Comparison of ENCODE assay signal across 8 mouse cellular contexts in the genomic region with DNA sequence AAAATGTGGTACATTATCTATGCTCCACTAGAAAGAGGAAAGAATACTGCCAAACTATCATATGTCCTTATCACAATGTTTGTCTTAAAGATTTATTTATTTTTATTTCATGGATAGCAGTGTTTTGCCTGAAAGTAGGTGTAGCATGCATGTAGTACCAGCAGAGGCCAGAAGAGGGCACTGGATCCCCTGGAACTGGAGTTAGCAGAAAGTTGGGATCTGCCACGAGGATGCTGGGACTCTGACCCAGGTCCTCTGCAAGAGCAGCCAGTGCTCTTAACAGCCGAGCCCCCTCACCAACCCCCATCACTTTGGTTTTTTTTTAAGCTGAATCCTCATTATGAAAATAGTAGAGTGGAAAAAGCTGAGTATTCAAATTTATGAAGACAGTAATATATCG. TPM values are rescaled to one million over a fixed set of nuclear protein-coding genes. Genes with fewer than 3 reads are reported as not detected.
A peak's percentile ranks its signal among the peaks of the same experiment; 100 is the strongest.
DNase-seq lines count a peak whose midpoint lies in the region; ATAC-seq and TF ChIP-seq lines count a peak whose summit lies in the region.

No protein-coding gene starts in this region.

- H3K27me3 ChIP-seq in intestine, postnatal 0 days (replicated peaks; ENCODE audit: control insufficient read depth, insufficient read depth, low read length): no peaks in the 10 kb centered on the region
- no peaks in the 10 kb centered on the region for H3K27me3 ChIP-seq in intestine, embryonic 16.5 days (replicated peaks; ENCODE audit: control insufficient read depth, insufficient read depth, low read length)
- no peaks in the 10 kb centered on the region for H3K27me3 ChIP-seq in CH12.LX (replicated peaks)
- H3K27me3 ChIP-seq in hindbrain, embryonic 13.5 days: no peaks in the 10 kb centered on the region

- no peak overlapping the region for H3K4me3 ChIP-seq in intestine, postnatal 0 days (ENCODE audit: low read depth, low read length)
- no peak overlapping the region for H3K4me3 ChIP-seq in intestine, embryonic 16.5 days (ENCODE audit: low read length)
- no peak overlapping the region for H3K4me3 ChIP-seq in CH12.LX (replicated peaks in 1 of 3; ENCODE audit: low read depth in 2 of 3, low read length in 2 of 3, poor library complexity in 1 of 3)
- no peak overlapping the region for H3K4me3 ChIP-seq in hindbrain, embryonic 13.5 days

- H3K36me3 ChIP-seq in intestine, postnatal 0 days (ENCODE audit: control insufficient read depth, insufficient read depth): no peaks in the 10 kb centered on the region
- H3K36me3 ChIP-seq in intestine, embryonic 16.5 days (ENCODE audit: control insufficient read depth, insufficient read depth, low read length): no peaks in the 10 kb centered on the region
- no peaks in the 10 kb centered on the region for H3K36me3 ChIP-seq in CH12.LX (replicated peaks in 1 of 2; ENCODE audit: control insufficient read depth in 1 of 2, insufficient read depth in 1 of 2, low read length in 1 of 2)
- H3K36me3 ChIP-seq in hindbrain, embryonic 13.5 days: no peaks in the 10 kb centered on the region

- WGBS in intestine, postnatal 0 days: 86% methylated on average over 3 of the region's 3 CpGs
- 82% methylated on average over 3 of the region's 3 CpGs for WGBS in intestine, embryonic 16.5 days
- WGBS in hindbrain, embryonic 13.5 days: 79% methylated on average over 3 of the region's 3 CpGs

- TF ChIP-seq RAD21 in CH12.LX (IDR thresholded peaks at IDR 0.05; ENCODE audit: low read depth, low read length): peak; percentile 6

- no peak overlapping the region for H3K4me2 ChIP-seq in intestine, postnatal 0 days (replicated peaks; ENCODE audit: low read depth)
- H3K4me2 ChIP-seq in intestine, embryonic 16.5 days (ENCODE audit: low read depth, low read length): no peak overlapping the region
- no peak overlapping the region for H3K4me2 ChIP-seq in CH12.LX (ENCODE audit: insufficient read depth, low read depth, poor library complexity, severe bottlenecking)
- no peak overlapping the region for H3K4me2 ChIP-seq in hindbrain, embryonic 13.5 days

- TF ChIP-seq CTCF in intestine, postnatal 0 days (IDR thresholded peaks at IDR 0.05; ENCODE audit: low read depth): peak; percentile 74
- peak; percentile 35 to 55; a peak in 3 of 4 replicates for TF ChIP-seq CTCF in CH12.LX (conservative IDR thresholded peaks at IDR 0.05 in 1 of 2, IDR thresholded peaks at IDR 0.05 in 1 of 2; ENCODE audit: low read depth in 2 of 2, low read length in 2 of 2)

- H3K4me1 ChIP-seq in intestine, postnatal 0 days (replicated peaks; ENCODE audit: control insufficient read depth, insufficient read depth, low read length): no peaks in the 10 kb centered on the region
- 0 out of 2 replicates have a peak, but pooled peaks cover 2% of the 10 kb centered on the region for H3K4me1 ChIP-seq in intestine, embryonic 16.5 days (ENCODE audit: control insufficient read depth, insufficient read depth, low read length)
- no peaks in the 10 kb centered on the region for H3K4me1 ChIP-seq in CH12.LX (ENCODE audit: control insufficient read depth in 1 of 2, insufficient read depth in 2 of 2)
- 0 out of 2 replicates have a peak, but pooled peaks cover 5% of the 10 kb centered on the region for H3K4me1 ChIP-seq in hindbrain, embryonic 13.5 days (replicated peaks)

- no peaks in the 10 kb centered on the region for H3K79me2 ChIP-seq in CH12.LX (replicated peaks; ENCODE audit: control insufficient read depth, extremely low read depth, insufficient read depth, poor library complexity, severe bottlenecking)

- H3K27ac ChIP-seq in intestine, postnatal 0 days (ENCODE audit: low read depth, low read length): no peak overlapping the region
- no peak overlapping the region for H3K27ac ChIP-seq in intestine, embryonic 16.5 days (ENCODE audit: low read length)
- no peak overlapping the region for H3K27ac ChIP-seq in CH12.LX (ENCODE audit: insufficient read depth, low read depth)
- no peak overlapping the region for H3K27ac ChIP-seq in hindbrain, embryonic 13.5 days

- in situ Hi-C loops in CH12.LX (cut with MboI; ENCODE audit: low pct_ligation_motif_present, low pct_unique_long_range_greater_than_20kb, low sequenced_read_pairs): loop anchor here (25.0 kb wide), 1 partner anchor 599 kb away; no protein-coding TSS in a partner anchor

- dilution Hi-C loops in CH12.LX (cut with MboI; ENCODE audit: extremely low pct_ligation_motif_present, extremely low pct_unique_long_range_greater_than_20kb, low sequenced_read_pairs): no loop called here

- H3K9me3 ChIP-seq in intestine, postnatal 0 days (ENCODE audit: control insufficient read depth): no peaks in the 10 kb centered on the region
- H3K9me3 ChIP-seq in intestine, embryonic 16.5 days (ENCODE audit: control insufficient read depth, low read length): no peaks in the 10 kb centered on the region
- peaks cover 2% of the 10 kb centered on the region for H3K9me3 ChIP-seq in CH12.LX (replicated peaks; ENCODE audit: low read length)
- H3K9me3 ChIP-seq in hindbrain, embryonic 13.5 days: no peaks in the 10 kb centered on the region

- DNase-seq in CH12.LX (ENCODE audit: extremely low read depth): no peak
- DNase-seq in adipocyte (ENCODE audit: low spot score): peak; percentile 16
- no peak for DNase-seq in spleen, postnatal 36 days (ENCODE audit: low spot score in 2 of 2)
- no peak for DNase-seq in layer of hippocampus, postnatal 14 days (ENCODE audit: low spot score in 2 of 2)

- no peak for TF ChIP-seq POLR2A in CH12.LX (IDR thresholded peaks at IDR 0.05; ENCODE audit: low read depth, low read length)

- ATAC-seq in intestine, postnatal 0 days: no peak
- no peak for ATAC-seq in intestine, embryonic 16.5 days
- 0 out of 2 replicates have a peak, but pooled peaks have one; percentile 29 for ATAC-seq in megakaryocyte progenitor cell, adult 5-6 weeks (replicated peaks; ENCODE audit: poor library complexity)
- ATAC-seq in hindbrain, embryonic 13.5 days (ENCODE audit: low FRiP score): no peak

- no peak overlapping the region for H3K9ac ChIP-seq in intestine, postnatal 0 days (ENCODE audit: low read depth, low read length)
- H3K9ac ChIP-seq in intestine, embryonic 16.5 days (ENCODE audit: low read depth, low read length): no peak overlapping the region
- no peak overlapping the region for H3K9ac ChIP-seq in CH12.LX (ENCODE audit: insufficient read depth, low read depth)
- no peak overlapping the region for H3K9ac ChIP-seq in hindbrain, embryonic 13.5 days

- no peak for TF ChIP-seq EP300 in CH12.LX (IDR thresholded peaks at IDR 0.05; ENCODE audit: low read length)

TF ChIP-seq in CH12.LX, 34 proteins besides CTCF, POLR2A, EP300 and RAD21:
- no peak for TF ChIP-seq KAT2A (IDR thresholded peaks at IDR 0.05; ENCODE audit: insufficient replicate concordance, low read length)
- TF ChIP-seq USF2 (conservative IDR thresholded peaks at IDR 0.05; ENCODE audit: low read depth, low read length): no peak
- no peak for TF ChIP-seq JUND (conservative IDR thresholded peaks at IDR 0.05; ENCODE audit: low read depth, low read length)
- no peak for TF ChIP-seq NRF1 (IDR thresholded peaks at IDR 0.05; ENCODE audit: low read depth, low read length)
- no peak for TF ChIP-seq MXI1 (IDR thresholded peaks at IDR 0.05; ENCODE audit: low read depth, low read length)
- no peak for TF ChIP-seq BHLHE40 (IDR thresholded peaks at IDR 0.05; ENCODE audit: low read depth, low read length)
- no peak for TF ChIP-seq SIN3A (IDR thresholded peaks at IDR 0.05; ENCODE audit: low read length)
- no peak for TF ChIP-seq GABPA (IDR thresholded peaks at IDR 0.05; ENCODE audit: insufficient replicate concordance, low read depth, low read length)
- TF ChIP-seq MAFK (IDR thresholded peaks at IDR 0.05; ENCODE audit: insufficient replicate concordance, low read length): no peak
- TF ChIP-seq CHD2 (IDR thresholded peaks at IDR 0.05; ENCODE audit: low read length): no peak
- no peak for TF ChIP-seq ZMIZ1 (IDR thresholded peaks at IDR 0.05; ENCODE audit: low read depth, low read length)

RNA-seq across cellular contexts. Expression of gene Msrb3, which starts 37.7 kb away (rescaled TPM):
- 17.2 and 18.5 TPM in 2 replicates for polyA plus RNA-seq in intestine, postnatal 0 days (2015; fragmentation: Nextera tagmentation; extraction: Ambion mirVana)
- 11.2 and 14.0 TPM in 2 replicates for polyA plus RNA-seq in intestine, embryonic 16.5 days (2015; fragmentation: Nextera tagmentation; extraction: Ambion mirVana)
- total RNA-seq in CH12.LX (2012; rRNA removed) (not detected in 2 replicates), CH12.LX (2014; rRNA removed) (not detected in 2 replicates)
- not detected in 2 replicates for polyA plus RNA-seq in CH12.LX (2012; ENCODE audit: insufficient read length, low read depth)
- 0.51 and 1.0 TPM in 2 replicates for total RNA-seq in megakaryocyte progenitor cell, adult 5-6 weeks (2015)
- total RNA-seq in megakaryocyte progenitor cell, adult 5-6 weeks (2017): 1.0 and 1.3 TPM in 2 replicates
- total RNA-seq in layer of hippocampus, postnatal 14 days (2021): 1 to 10 TPM; 4.6 to 5.9 TPM
- 2.3 and 2.6 TPM in 2 replicates for polyA plus RNA-seq in hindbrain, embryonic 13.5 days (2015; fragmentation: Nextera tagmentation; extraction: Ambion mirVana)
